Mouse (Mus musculus) spleen, embryonic (tissue): ENCODE results near the gene Rdh13.
"Not testable (repeated sequence)": the region's sequence is repeated elsewhere in the genome, so short reads cannot be mapped to it uniquely, and the experiment has no call there.

Source experiments
- CTCF ChIA-PET: fragments of 350-600 bp; sonication (Branson Sonifier 250); formaldehyde crosslinking; loops from one replicate; lab custom pipeline; 2022; lab: Charles Lee

The Rdh13 gene

GRCm38 (mm10) chr7:4437721-4438120, 7.7 kb downstream of the Rdh13 start:
- CTCF ChIA-PET, result no interaction called here

- CTCF ChIA-PET, result interaction anchor here (0.8 kb wide), 1 partner anchor 405 kb away, joined by 3 read pairs; no protein-coding TSS in a partner anchor
Observed at GRCm38 (mm10) chr7:4432026-4432425, 13.4 kb downstream of the Rdh13 start.

DNA sequence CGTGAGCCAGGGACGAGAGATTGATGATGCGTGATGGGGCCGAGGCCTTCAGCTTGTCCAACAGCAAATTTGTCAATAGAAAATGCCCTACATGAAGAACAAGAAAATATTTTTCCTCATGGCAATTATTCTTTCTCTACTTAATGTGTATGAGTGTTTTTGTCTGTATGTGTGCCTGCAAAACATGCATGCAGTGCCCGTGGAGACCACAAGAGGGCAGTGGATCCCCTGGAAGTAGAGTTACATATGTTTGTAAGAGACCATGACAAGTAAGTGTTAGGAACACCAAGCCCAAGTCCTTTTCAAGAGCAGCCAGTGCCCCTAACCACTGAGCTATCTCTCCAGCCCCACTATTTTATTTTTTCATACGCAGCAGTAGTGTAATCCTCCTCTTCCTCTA, 13.9 kb downstream of the Rdh13 start:
- CTCF ChIA-PET, result interaction anchor here (0.6 to 0.8 kb wide), 3 partner anchors 301 to 494 kb away, joined by 3 to 6 read pairs (median 3); no protein-coding TSS in a partner anchor

GRCm38 (mm10) chr7:4430246-4430844, 15.1 kb downstream of the Rdh13 start:
- CTCF ChIA-PET, result no interaction called here

DNA sequence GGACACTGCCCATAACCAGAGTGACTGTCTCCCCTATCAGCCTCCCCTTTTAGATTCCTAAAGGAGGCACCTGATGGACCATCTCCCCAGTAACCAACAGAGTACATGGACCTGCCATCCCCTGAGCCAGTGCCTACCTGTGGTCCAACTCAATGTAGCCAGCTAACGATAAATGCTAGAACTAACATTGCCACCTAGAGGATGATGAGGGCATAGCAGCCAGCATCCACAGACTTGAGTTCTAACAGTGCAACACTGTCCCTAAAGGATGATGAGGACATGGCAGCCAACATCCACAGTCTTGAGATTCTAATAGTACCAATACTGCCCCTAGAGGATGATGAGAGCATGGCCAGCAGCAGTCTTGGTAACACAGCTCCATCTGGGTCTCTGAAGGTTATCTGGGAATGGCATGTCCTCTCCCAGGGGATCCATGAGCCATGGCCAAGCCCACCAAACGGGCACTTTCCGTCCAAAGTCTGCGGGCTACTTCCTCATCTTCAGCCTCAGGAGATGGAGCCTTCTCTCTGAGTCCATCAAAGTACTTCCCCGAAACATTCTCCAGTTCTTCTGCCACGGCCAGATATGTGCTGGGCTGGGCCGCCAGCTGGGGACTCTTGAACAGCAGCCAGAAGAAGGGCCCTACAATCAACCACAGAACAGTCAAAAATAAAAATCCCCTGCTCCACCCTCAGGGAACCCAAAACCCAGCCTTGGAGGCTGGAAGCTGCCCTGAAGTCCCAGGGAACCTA, 18.1 kb downstream of the Rdh13 start:
- CTCF ChIA-PET, result interaction anchor here (0.6 kb wide), 1 partner anchor 18 kb away, joined by 3 read pairs; no protein-coding TSS in a partner anchor

DNA sequence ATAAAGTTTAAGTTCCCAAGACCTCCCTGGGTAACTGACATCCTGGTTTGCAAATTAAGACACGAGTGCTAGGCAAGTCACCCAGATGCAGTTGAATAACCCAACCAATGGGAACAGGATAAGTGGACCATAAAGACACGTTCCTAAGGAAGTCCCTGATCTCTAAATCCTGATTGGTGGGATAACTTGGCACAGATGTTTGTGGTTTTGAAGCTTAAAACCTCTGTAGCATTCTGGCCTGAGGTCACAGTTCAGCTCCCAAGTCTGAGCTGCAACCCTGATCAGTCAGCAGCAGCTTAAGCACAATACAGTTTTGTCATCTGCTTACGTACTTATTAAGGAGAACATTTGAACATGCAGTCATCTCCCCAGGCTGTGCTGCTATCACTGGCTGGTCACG, 25.2 kb downstream of the Rdh13 start:
- CTCF ChIA-PET, result interaction anchor here (0.7 kb wide), 1 partner anchor 284 kb away, joined by 3 read pairs; no protein-coding TSS in a partner anchor

DNA sequence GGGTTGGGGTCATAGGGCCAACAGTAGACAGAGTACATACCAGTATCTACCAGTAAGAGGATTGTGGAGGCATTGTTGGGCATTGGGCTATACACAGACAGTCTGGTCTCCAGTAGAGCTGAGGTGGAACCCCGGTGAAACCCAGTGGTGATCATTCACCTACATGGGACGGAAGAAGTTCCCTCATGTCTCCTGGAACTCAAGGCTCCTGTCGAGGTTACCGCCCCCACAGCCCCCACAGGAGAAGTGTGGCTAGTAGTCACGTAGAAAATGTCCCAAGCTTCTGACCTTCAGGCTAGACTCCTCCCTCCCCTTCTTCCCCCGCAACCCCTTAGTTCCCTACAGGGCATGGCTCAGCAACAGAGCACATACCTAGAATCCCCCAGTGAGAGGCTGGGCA, 25.8 kb downstream of the Rdh13 start:
- CTCF ChIA-PET, result no interaction called here

GRCm38 (mm10) chr7:4412406-4412805, 33.0 kb downstream of the Rdh13 start:
- CTCF ChIA-PET, result not testable (repeated sequence)

DNA sequence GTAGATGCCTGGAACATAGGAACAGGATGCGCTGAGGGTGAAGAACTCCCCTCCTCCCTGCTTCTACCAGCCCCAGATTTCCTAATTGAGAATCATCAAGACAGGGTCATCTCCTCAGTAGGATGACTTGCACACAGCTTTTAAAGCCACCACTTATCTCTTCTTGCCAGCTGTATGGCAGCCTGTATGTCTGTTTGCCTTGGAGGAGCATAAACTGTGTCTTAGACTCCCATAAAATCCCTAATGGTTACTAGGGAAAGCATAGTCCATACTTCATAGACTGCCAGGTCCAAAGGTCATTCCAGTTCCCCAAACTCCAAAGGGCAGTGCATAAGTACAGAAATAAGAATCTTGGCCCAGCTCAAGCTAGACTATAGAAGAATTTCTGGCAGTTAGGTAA, 47.7 kb downstream of the Rdh13 start, which contains the start of gene Gp6:
Gene Gp6, minus strand, starts transcription at position 15 of the 400 bp plus-strand sequence.
- CTCF ChIA-PET, result no interaction called here
